Mouse (Mus musculus) lung, adult 2 months (tissue): ENCODE data around the gene Slc34a2. TPM values are rescaled to one million over a fixed set of nuclear protein-coding genes. Genes with fewer than 3 reads are reported as not detected.

Source experiments
- DNase-seq: peaks from one replicate; pipeline ENCODE4 v3.0.0; 2022
- H3K4me1 ChIP-seq: fragments of 200-500 bp; 2 replicates; pipeline ENCODE4 v1.6.1; 2011; ENCODE audit warnings: low read length; ENCODE audit not compliant: control insufficient read depth, insufficient read depth
- H3K4me3 ChIP-seq: fragments of 200-500 bp; replicated peaks from 2 replicates; pipeline ENCODE3; 2011; ENCODE audit warnings: low read depth, mild to moderate bottlenecking, control low read depth, low read length; ENCODE audit errors: extremely low read depth
- CTCF ChIP-seq: fragments of 200-500 bp; IDR thresholded peaks from 2 replicates; pipeline ENCODE4 v1.5.1; 2011; ENCODE audit warnings: mild to moderate bottlenecking, low read length, control low read depth; ENCODE audit not compliant: insufficient read depth
- POLR2A ChIP-seq: fragments of 200-500 bp; IDR thresholded peaks from 2 replicates; pipeline ENCODE4 v1.6.1; 2011; ENCODE audit warnings: low read depth, mild to moderate bottlenecking, control low read depth, low read length, borderline replicate concordance; ENCODE audit errors: extremely low read depth
- WGBS: fragments of 180-500 bp; shearing (Covaris S2); methylation state at CpG from one replicate; pipeline ENCODE4 v1.1.7; 2018; 5-methylcytosine and 5-hydroxymethylcytosine counted together
- polyA plus RNA-seq: library from polyadenylated mRNA; depleted of rRNA; stranded (reverse); fragments of >200 nt; gene quantifications from 2 replicates; pipeline ENCODE4 v1.2.3, GENCODE M21; 2012

Gene Slc34a2
- polyA plus RNA-seq, 1 experiment = 1,222 TPM

- H3K4me1 ChIP-seq = no peaks in the 10 kb centered on the region
- DNase-seq = no peak
- H3K4me3 ChIP-seq = no peak overlapping the region
- 61% methylated on average over 5 of the region's 5 CpGs for WGBS
- TF ChIP-seq POLR2A (no peak), CTCF (no peak)
Measured at GRCm38 (mm10) chr5:53000169-53000872, 37.6 kb upstream of the Slc34a2 start.

GRCm38 (mm10) chr5:53002599-53003203 lies 35.2 kb upstream of the Slc34a2 start:
- no peak overlapping the region for H3K4me3 ChIP-seq
- 75% methylated on average over 8 of the region's 8 CpGs for WGBS
- no peaks in the 10 kb centered on the region for H3K4me1 ChIP-seq
- no peak for TF ChIP-seq POLR2A
- TF ChIP-seq CTCF = no peak
- DNase-seq = no peak

- Histone ChIP-seq H3K4me3 (no peak overlapping the region), H3K4me1 (no peaks in the 10 kb centered on the region)
- 78% methylated on average over 4 of the region's 4 CpGs for WGBS
- DNase-seq = no peak
- TF ChIP-seq POLR2A (no peak), CTCF (no peak)
Measured at GRCm38 (mm10) chr5:53003495-53003894, 34.4 kb upstream of the Slc34a2 start.

- Histone ChIP-seq H3K4me3 (no peak overlapping the region), H3K4me1 (no peaks in the 10 kb centered on the region)
- DNase-seq = no peak
- TF ChIP-seq CTCF = no peak
- TF ChIP-seq POLR2A = no peak
- WGBS = 91% methylated on average over 3 of the region's 3 CpGs
Measured at GRCm38 (mm10) chr5:53003981-53004380, 33.9 kb upstream of the Slc34a2 start.

GRCm38 (mm10) chr5:53009027-53009769 lies 28.7 kb upstream of the Slc34a2 start:
- Histone ChIP-seq H3K4me1 (no peaks in the 10 kb centered on the region), H3K4me3 (no peak overlapping the region)
- TF ChIP-seq POLR2A (no peak), CTCF (no peak)
- no peak for DNase-seq
- 60% methylated on average over 8 of the region's 8 CpGs for WGBS

GRCm38 (mm10) chr5:53009770-53010133 lies 28.1 kb upstream of the Slc34a2 start:
- WGBS = 86% methylated on average over 4 of the region's 4 CpGs
- no peak for TF ChIP-seq POLR2A
- TF ChIP-seq CTCF = no peak
- DNase-seq = no peak
- no peak overlapping the region for H3K4me3 ChIP-seq
- H3K4me1 ChIP-seq = no peaks in the 10 kb centered on the region

GRCm38 (mm10) chr5:53011327-53011726 lies 26.6 kb upstream of the Slc34a2 start:
- TF ChIP-seq POLR2A (no peak), CTCF (no peak)
- no peak for DNase-seq
- no peaks in the 10 kb centered on the region for H3K4me1 ChIP-seq
- WGBS = 91% methylated on average over 3 of the region's 3 CpGs
- no peak overlapping the region for H3K4me3 ChIP-seq

GRCm38 (mm10) chr5:53016606-53017005 lies 21.3 kb upstream of the Slc34a2 start:
- 64% methylated on average over 5 of the region's 5 CpGs for WGBS
- TF ChIP-seq CTCF (no peak), POLR2A (no peak)
- no peak overlapping the region for H3K4me3 ChIP-seq
- no peaks in the 10 kb centered on the region for H3K4me1 ChIP-seq
- DNase-seq = no peak

GRCm38 (mm10) chr5:53018316-53018715 lies 19.6 kb upstream of the Slc34a2 start:
- Histone ChIP-seq H3K4me1 (no peaks in the 10 kb centered on the region), H3K4me3 (no peak overlapping the region)
- 76% methylated on average over 4 of the region's 4 CpGs for WGBS
- TF ChIP-seq CTCF (no peak), POLR2A (no peak)
- DNase-seq = no peak
